ENCODE assay signal across 8 mouse cellular contexts in the genomic region with DNA sequence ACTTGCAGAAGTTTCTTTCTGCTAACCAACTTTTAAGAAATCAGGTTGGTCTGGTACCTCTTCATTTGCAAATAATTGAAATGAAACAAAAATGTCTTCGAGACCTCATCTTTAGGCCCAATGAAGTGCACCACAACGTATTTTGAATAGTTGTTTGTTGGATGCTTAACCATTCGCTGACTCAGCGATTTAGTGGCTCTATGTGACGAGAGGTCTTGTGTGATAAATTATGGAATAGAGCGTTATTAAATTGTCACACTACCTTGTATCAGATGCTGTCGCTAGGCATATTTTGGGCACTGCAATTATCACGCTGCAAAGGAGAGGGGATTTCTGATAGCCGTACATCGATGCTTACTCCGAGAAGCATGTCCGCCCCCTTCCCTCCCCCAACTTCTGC.
DNase-seq lines count a peak whose midpoint lies in the region; ATAC-seq and TF ChIP-seq lines count a peak whose summit lies in the region.

No protein-coding gene starts in this region.

- peak overlapping the region; percentile 70 for H3K4me2 ChIP-seq in heart, embryonic 16.5 days (ENCODE audit: low read depth, low read length)
- H3K4me2 ChIP-seq in hindbrain, embryonic 16.5 days (ENCODE audit: low read length): peak overlapping the region; percentile 72
- peak overlapping the region; percentile 57 for H3K4me2 ChIP-seq in midbrain, postnatal 0 days (ENCODE audit: low read depth, low read length, poor library complexity, severe bottlenecking)

- H3K27ac ChIP-seq in heart, embryonic 16.5 days (ENCODE audit: low read length): no peak overlapping the region
- H3K27ac ChIP-seq in hindbrain, embryonic 16.5 days (ENCODE audit: low read depth, low read length): no peak overlapping the region
- H3K27ac ChIP-seq in midbrain, postnatal 0 days (ENCODE audit: low read depth, low read length): no peak overlapping the region

- ATAC-seq in heart, embryonic 16.5 days (replicated peaks; ENCODE audit: extremely low read depth, insufficient read depth, low FRiP score): no peak
- no peak for ATAC-seq in hindbrain, embryonic 16.5 days
- no peak for ATAC-seq in midbrain, postnatal 0 days (ENCODE audit: low FRiP score)
- ATAC-seq in megakaryocyte-erythroid progenitor cell, adult 5-6 weeks (replicated peaks; ENCODE audit: low FRiP score, low TSS enrichment, poor library complexity, severe bottlenecking): no peak

- H3K9me3 ChIP-seq in heart, embryonic 16.5 days (replicated peaks; ENCODE audit: control insufficient read depth, low read length): no peaks in the 10 kb centered on the region
- H3K9me3 ChIP-seq in hindbrain, embryonic 16.5 days (ENCODE audit: control insufficient read depth, low read length): no peaks in the 10 kb centered on the region
- no peaks in the 10 kb centered on the region for H3K9me3 ChIP-seq in midbrain, postnatal 0 days (ENCODE audit: low read length)

- 24% methylated on average over 12 of the region's 12 CpGs for WGBS in heart, embryonic 16.5 days
- 26% methylated on average over 12 of the region's 12 CpGs for WGBS in hindbrain, embryonic 16.5 days
- WGBS in midbrain, postnatal 0 days: 22% methylated on average over 12 of the region's 12 CpGs

- no peaks in the 10 kb centered on the region for H3K36me3 ChIP-seq in heart, embryonic 16.5 days (ENCODE audit: control insufficient read depth, insufficient read depth)
- no peaks in the 10 kb centered on the region for H3K36me3 ChIP-seq in hindbrain, embryonic 16.5 days (ENCODE audit: control insufficient read depth, insufficient read depth, low read length)
- no peaks in the 10 kb centered on the region for H3K36me3 ChIP-seq in midbrain, postnatal 0 days (ENCODE audit: insufficient read depth, low read length)

- H3K27me3 ChIP-seq in heart, embryonic 16.5 days (ENCODE audit: control insufficient read depth, insufficient read depth, low read length): peaks cover 7% of the 10 kb centered on the region; the same call in 1 of the 2 replicates
- H3K27me3 ChIP-seq in hindbrain, embryonic 16.5 days (replicated peaks; ENCODE audit: control insufficient read depth, insufficient read depth, low read length): no peaks in the 10 kb centered on the region
- H3K27me3 ChIP-seq in midbrain, postnatal 0 days (ENCODE audit: insufficient read depth, low read length): peaks cover 3% of the 10 kb centered on the region; the same call in 1 of the 2 replicates

- no peak for TF ChIP-seq CTCF in midbrain, postnatal 0 days (IDR thresholded peaks at IDR 0.05)

- intact Hi-C loops in heart, postnatal 36 days (cut with DNase I): no loop called here

- no peak overlapping the region for H3K9ac ChIP-seq in heart, embryonic 16.5 days (ENCODE audit: low read length)
- peak overlapping the region; percentile 3; the same call in 1 of the 2 replicates for H3K9ac ChIP-seq in hindbrain, embryonic 16.5 days (ENCODE audit: low read depth, low read length)
- 0 out of 2 replicates have a peak overlapping the region, but pooled peaks have one; percentile 29 for H3K9ac ChIP-seq in midbrain, postnatal 0 days (replicated peaks; ENCODE audit: low read length, poor library complexity, severe bottlenecking)

- H3K4me3 ChIP-seq in heart, embryonic 16.5 days (ENCODE audit: low read length): peak overlapping the region; percentile 44
- peak overlapping the region; percentile 46 for H3K4me3 ChIP-seq in hindbrain, embryonic 16.5 days (ENCODE audit: low read length)
- peak overlapping the region; percentile 39 for H3K4me3 ChIP-seq in midbrain, postnatal 0 days (ENCODE audit: low read depth, low read length)

- no peak for DNase-seq in heart, postnatal 36 days
- DNase-seq in c-Kit-positive CD71-positive TER-119-positive erythroid progenitor cells, embryonic 14.5 days (ENCODE audit: low spot score): peak; percentile 21
- no peak for DNase-seq in midbrain, postnatal 0 days (ENCODE audit: low spot score)
- no peak for DNase-seq in ovary, postnatal 10 days (ENCODE audit: low spot score)
- no peak for DNase-seq in kidney, adult 18-20 months

- H3K4me1 ChIP-seq in heart, embryonic 16.5 days (ENCODE audit: control insufficient read depth, insufficient read depth, low read length): peaks cover 10% of the 10 kb centered on the region; the same call in 1 of the 2 replicates
- H3K4me1 ChIP-seq in hindbrain, embryonic 16.5 days (ENCODE audit: control insufficient read depth, insufficient read depth, low read depth, low read length): peaks cover 14% of the 10 kb centered on the region
- H3K4me1 ChIP-seq in midbrain, postnatal 0 days (ENCODE audit: insufficient read depth, low read length): no peaks in the 10 kb centered on the region; the same call in 1 of the 2 replicates
